Mouse (Mus musculus): ENCODE measurements at regions not wholly inside any gene's neighbourhood (a gene's known extent, or its start where the extent isn't known, plus 50 kb on each side); places are given as distances from the start of the nearest gene placed in this dataset.

DNA sequence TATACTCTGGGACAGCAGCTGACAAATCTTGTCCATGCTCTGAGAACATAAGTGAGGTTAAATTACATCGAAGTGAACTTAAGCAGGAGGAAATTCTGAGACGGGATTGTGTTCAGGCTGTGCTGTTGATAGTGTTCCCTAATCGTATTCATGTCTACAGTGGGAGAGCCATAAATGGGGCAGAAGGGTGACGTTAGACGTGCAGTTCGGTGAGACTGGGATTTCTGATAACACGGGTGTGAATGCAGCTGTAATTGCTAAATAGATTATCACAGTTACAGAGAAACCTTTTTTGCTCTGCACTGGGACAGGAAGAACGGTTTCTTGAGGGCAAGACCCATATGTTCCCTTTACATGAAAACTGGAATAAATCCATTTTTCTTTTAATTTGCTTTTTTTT lies 88.9 kb downstream of the Gm13691 start:
- H3K4me3 ChIP-seq (ENCODE audit: control insufficient read depth, low read depth, low read length), result no peak overlapping the region
- TF ChIP-seq POLR2A (IDR thresholded peaks at IDR 0.05; ENCODE audit: control insufficient read depth, low read depth, low read length) (no peak), CTCF (IDR thresholded peaks at IDR 0.05; ENCODE audit: control insufficient read depth, insufficient read depth, insufficient replicate concordance, low read depth, low read length) (no peak)
- no peak overlapping the region for H3K27ac ChIP-seq (ENCODE audit: control insufficient read depth, insufficient read depth, low read depth, low read length)
- no peaks in the 10 kb centered on the region for H3K36me3 ChIP-seq (ENCODE audit: control insufficient read depth, insufficient read depth, low read length)
- no peaks in the 10 kb centered on the region for H3K27me3 ChIP-seq (ENCODE audit: control insufficient read depth, insufficient read depth, low read length)
- peaks cover 2% of the 10 kb centered on the region for H3K4me1 ChIP-seq (ENCODE audit: control insufficient read depth, insufficient read depth, low read length)

DNA sequence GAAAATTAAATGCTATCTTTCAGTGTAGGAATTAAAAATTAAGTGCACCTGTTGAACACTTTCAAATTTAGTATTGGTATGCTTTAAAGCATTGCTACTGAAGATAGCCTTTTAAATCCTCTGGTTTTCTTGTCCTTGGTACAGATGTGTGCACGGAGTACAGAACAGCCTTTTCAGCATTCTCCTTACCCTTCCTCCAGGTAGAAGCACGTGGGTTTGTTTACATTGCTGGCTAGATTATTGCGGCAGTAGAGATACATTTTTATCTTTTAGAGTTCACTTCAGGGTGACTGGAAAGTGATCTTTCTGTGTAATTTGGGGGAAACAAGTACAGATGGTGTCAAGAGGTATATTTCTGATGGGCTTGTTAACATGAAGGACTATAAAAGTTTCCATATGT lies 89.9 kb downstream of the Gm13691 start:
- Histone ChIP-seq H3K27me3 (ENCODE audit: control insufficient read depth, insufficient read depth, low read length) (no peaks in the 10 kb centered on the region), H3K4me1 (ENCODE audit: control insufficient read depth, insufficient read depth, low read length) (peaks cover 2% of the 10 kb centered on the region), H3K4me3 (ENCODE audit: control insufficient read depth, low read depth, low read length) (no peak overlapping the region), H3K27ac (ENCODE audit: control insufficient read depth, insufficient read depth, low read depth, low read length) (no peak overlapping the region), H3K36me3 (ENCODE audit: control insufficient read depth, insufficient read depth, low read length) (no peaks in the 10 kb centered on the region)
- TF ChIP-seq CTCF (IDR thresholded peaks at IDR 0.05; ENCODE audit: control insufficient read depth, insufficient read depth, insufficient replicate concordance, low read depth, low read length) (no peak), POLR2A (IDR thresholded peaks at IDR 0.05; ENCODE audit: control insufficient read depth, low read depth, low read length) (no peak)

DNA sequence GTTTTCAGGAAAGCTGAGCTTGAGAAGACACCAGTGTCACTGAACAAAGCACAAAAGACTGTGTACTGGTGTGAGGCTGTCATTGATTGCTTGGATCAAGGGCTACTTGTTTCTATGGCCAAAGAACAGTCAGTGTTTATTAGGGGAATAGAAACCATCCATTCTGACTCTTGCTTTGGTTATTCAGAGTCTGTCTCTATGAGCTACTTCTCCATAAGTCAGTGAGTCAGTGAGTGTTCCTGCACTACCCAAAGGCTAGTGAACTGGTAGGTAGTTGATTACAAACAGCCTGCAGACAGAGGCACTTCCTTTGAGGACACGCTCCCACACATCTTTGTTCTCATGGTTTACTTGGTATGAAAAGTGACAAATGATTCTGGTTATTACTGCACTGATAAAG lies 104.4 kb downstream of the Gm13691 start:
- Histone ChIP-seq H3K27me3 (ENCODE audit: control insufficient read depth, insufficient read depth, low read length) (no peaks in the 10 kb centered on the region), H3K36me3 (ENCODE audit: control insufficient read depth, insufficient read depth, low read length) (no peaks in the 10 kb centered on the region), H3K27ac (ENCODE audit: control insufficient read depth, insufficient read depth, low read depth, low read length) (no peak overlapping the region), H3K4me1 (ENCODE audit: control insufficient read depth, insufficient read depth, low read length) (no peaks in the 10 kb centered on the region), H3K4me3 (ENCODE audit: control insufficient read depth, low read depth, low read length) (no peak overlapping the region)
- TF ChIP-seq CTCF (IDR thresholded peaks at IDR 0.05; ENCODE audit: control insufficient read depth, insufficient read depth, insufficient replicate concordance, low read depth, low read length), result no peak
- TF ChIP-seq POLR2A (IDR thresholded peaks at IDR 0.05; ENCODE audit: control insufficient read depth, low read depth, low read length), result no peak

DNA sequence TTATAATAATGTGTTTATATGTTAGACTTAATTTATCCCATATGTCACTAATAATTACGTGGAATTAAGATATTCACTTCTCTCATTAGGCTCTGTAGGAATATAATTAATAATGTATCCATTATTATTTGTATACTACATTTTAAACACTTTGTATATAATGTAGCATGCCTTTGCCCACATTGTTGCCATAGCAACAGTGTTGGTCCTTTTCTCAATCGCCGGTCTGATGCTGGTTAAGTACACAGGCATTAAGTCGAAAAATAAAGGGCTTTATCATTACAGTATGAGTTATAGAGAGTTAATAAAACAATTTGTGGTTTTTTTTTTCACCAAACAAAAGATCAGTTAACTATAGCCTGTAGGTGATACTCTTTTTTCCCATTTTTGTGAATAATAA lies 108.4 kb downstream of the Gm13691 start:
- TF ChIP-seq CTCF (IDR thresholded peaks at IDR 0.05; ENCODE audit: control insufficient read depth, insufficient read depth, insufficient replicate concordance, low read depth, low read length), result no peak
- no peak for TF ChIP-seq POLR2A (IDR thresholded peaks at IDR 0.05; ENCODE audit: control insufficient read depth, low read depth, low read length)

DNA sequence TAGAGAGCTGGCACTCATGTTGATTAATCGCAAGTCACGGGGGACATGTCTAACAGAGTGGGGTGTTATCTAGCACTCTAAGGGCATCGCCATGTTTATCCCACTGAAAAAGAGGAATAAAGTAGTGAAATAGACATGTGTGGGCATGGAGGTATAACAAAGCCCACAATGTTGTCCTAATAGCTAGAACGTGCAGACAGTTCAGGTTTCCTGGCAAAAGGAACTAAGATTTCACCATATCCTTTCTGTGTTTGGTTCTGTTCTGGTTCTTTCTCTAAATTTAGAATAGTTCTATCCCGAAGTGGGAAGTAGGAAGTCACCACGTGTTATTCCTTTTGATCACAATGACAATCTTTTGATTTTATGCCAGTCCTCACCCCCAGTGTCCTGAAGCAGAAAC lies 123.2 kb downstream of the Gm13691 start:
- Histone ChIP-seq H3K27me3 (ENCODE audit: control insufficient read depth, insufficient read depth, low read length) (no peaks in the 10 kb centered on the region), H3K27ac (ENCODE audit: control insufficient read depth, insufficient read depth, low read depth, low read length) (no peak overlapping the region), H3K36me3 (ENCODE audit: control insufficient read depth, insufficient read depth, low read length) (no peaks in the 10 kb centered on the region), H3K4me3 (ENCODE audit: control insufficient read depth, low read depth, low read length) (no peak overlapping the region), H3K4me1 (ENCODE audit: control insufficient read depth, insufficient read depth, low read length) (no peaks in the 10 kb centered on the region)
- TF ChIP-seq POLR2A (IDR thresholded peaks at IDR 0.05; ENCODE audit: control insufficient read depth, low read depth, low read length), result no peak
- TF ChIP-seq CTCF (IDR thresholded peaks at IDR 0.05; ENCODE audit: control insufficient read depth, insufficient read depth, insufficient replicate concordance, low read depth, low read length), result no peak

More for the DNA sequence above, 108.4 kb downstream of the Gm13691 start:
- Histone ChIP-seq H3K4me1 (ENCODE audit: control insufficient read depth, insufficient read depth, low read length) (no peaks in the 10 kb centered on the region), H3K36me3 (ENCODE audit: control insufficient read depth, insufficient read depth, low read length) (no peaks in the 10 kb centered on the region), H3K27ac (ENCODE audit: control insufficient read depth, insufficient read depth, low read depth, low read length) (no peak overlapping the region), H3K27me3 (ENCODE audit: control insufficient read depth, insufficient read depth, low read length) (no peaks in the 10 kb centered on the region), H3K4me3 (ENCODE audit: control insufficient read depth, low read depth, low read length) (no peak overlapping the region)

DNA sequence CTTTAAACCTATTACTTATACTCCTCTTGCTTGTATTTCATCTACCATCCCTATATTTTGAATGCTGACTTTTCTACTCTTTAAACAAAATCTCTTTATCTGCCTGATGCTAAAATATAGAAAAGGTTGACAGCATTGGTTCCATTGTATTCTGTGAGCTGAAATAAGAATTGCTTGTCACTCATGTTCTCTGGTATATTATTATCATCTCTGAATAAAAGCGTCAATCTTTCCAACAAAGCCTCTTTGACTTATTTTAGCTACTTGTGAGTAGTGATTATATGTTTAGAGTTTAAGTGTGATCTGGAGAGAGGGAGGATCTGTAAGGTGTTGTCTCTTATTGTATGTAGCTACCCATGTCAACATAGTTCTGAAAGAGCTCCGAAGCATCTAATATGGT lies 129.5 kb downstream of the Gm13691 start:
- Histone ChIP-seq H3K36me3 (ENCODE audit: control insufficient read depth, insufficient read depth, low read length) (no peaks in the 10 kb centered on the region), H3K27ac (ENCODE audit: control insufficient read depth, insufficient read depth, low read depth, low read length) (no peak overlapping the region), H3K27me3 (ENCODE audit: control insufficient read depth, insufficient read depth, low read length) (no peaks in the 10 kb centered on the region), H3K4me1 (ENCODE audit: control insufficient read depth, insufficient read depth, low read length) (no peaks in the 10 kb centered on the region), H3K4me3 (ENCODE audit: control insufficient read depth, low read depth, low read length) (no peak overlapping the region)
- TF ChIP-seq POLR2A (IDR thresholded peaks at IDR 0.05; ENCODE audit: control insufficient read depth, low read depth, low read length), result no peak
- TF ChIP-seq CTCF (IDR thresholded peaks at IDR 0.05; ENCODE audit: control insufficient read depth, insufficient read depth, insufficient replicate concordance, low read depth, low read length), result no peak

DNA sequence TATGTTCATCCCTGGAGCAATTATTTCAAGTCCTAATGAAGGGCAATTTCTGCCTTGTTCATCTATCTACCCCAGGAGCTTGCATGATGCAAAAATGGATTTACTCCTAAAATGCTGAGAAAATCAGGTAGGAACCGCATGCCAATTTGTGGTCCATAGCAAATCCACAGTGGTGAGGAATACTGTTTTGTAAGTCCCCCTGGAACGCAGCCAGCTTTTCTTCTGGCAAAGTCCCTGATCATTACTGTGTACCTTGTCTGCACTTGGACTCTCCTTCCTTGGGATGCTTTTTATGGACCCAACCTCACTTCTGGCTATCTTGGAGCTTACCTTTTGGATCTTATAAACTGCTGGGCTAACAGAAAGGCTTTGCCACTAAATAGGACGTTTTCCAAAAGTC lies 137.2 kb downstream of the Gm13691 start:
- no peak overlapping the region for H3K27ac ChIP-seq (ENCODE audit: control insufficient read depth, insufficient read depth, low read depth, low read length)

DNA sequence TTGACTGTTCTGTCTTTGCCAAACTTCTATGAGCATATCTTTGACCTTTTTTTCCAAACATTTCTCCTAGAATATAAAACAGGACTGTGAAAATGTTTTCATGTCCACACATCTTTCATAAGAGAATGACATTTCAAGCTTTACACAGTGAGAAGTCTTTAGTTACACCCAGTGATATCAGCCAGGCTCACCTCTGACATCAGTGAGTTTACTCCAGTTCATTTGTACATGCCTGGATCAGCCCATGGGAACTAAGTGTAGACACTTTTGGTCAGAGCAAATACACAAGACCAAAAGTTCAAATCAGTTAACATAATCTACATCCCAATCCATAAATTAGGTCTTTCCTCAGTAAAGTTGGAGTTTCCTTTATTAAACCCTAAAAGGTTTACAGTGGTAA lies 171.4 kb downstream of the Gm13691 start:
- H3K36me3 ChIP-seq (ENCODE audit: control insufficient read depth, insufficient read depth, low read length), result no peaks in the 10 kb centered on the region
- TF ChIP-seq CTCF (IDR thresholded peaks at IDR 0.05; ENCODE audit: control insufficient read depth, insufficient read depth, insufficient replicate concordance, low read depth, low read length), result no peak
- no peak for TF ChIP-seq POLR2A (IDR thresholded peaks at IDR 0.05; ENCODE audit: control insufficient read depth, low read depth, low read length)
- H3K4me1 ChIP-seq (ENCODE audit: control insufficient read depth, insufficient read depth, low read length), result no peaks in the 10 kb centered on the region
- H3K27me3 ChIP-seq (ENCODE audit: control insufficient read depth, insufficient read depth, low read length), result no peaks in the 10 kb centered on the region
- no peak overlapping the region for H3K4me3 ChIP-seq (ENCODE audit: control insufficient read depth, low read depth, low read length)
- H3K27ac ChIP-seq (ENCODE audit: control insufficient read depth, insufficient read depth, low read depth, low read length), result no peak overlapping the region

More for the DNA sequence above, 137.2 kb downstream of the Gm13691 start:
- Histone ChIP-seq H3K36me3 (ENCODE audit: control insufficient read depth, insufficient read depth, low read length) (no peaks in the 10 kb centered on the region), H3K4me3 (ENCODE audit: control insufficient read depth, low read depth, low read length) (no peak overlapping the region), H3K4me1 (ENCODE audit: control insufficient read depth, insufficient read depth, low read length) (no peaks in the 10 kb centered on the region), H3K27me3 (ENCODE audit: control insufficient read depth, insufficient read depth, low read length) (no peaks in the 10 kb centered on the region)
- TF ChIP-seq POLR2A (IDR thresholded peaks at IDR 0.05; ENCODE audit: control insufficient read depth, low read depth, low read length), result no peak
- no peak for TF ChIP-seq CTCF (IDR thresholded peaks at IDR 0.05; ENCODE audit: control insufficient read depth, insufficient read depth, insufficient replicate concordance, low read depth, low read length)
